Mouse (Mus musculus) adrenal gland, postnatal 36 days (tissue): ENCODE results near the gene Eif4g1. TPM values are rescaled to one million over a fixed set of nuclear protein-coding genes. Genes with fewer than 3 reads are reported as not detected.

ENCODE experiments used
- DNase-seq, 2 experiments: peaks; one replicate each; pipeline ENCODE4 v3.0.0; 2021; ENCODE audit warnings: mixed read lengths in 1 of 2
- total RNA-seq, 2 experiments: library from RNA; stranded (reverse); gene quantifications; 2 replicates each; pipeline ENCODE4 v1.2.3; 2021

Gene Eif4g1
- total RNA-seq, 2 experiments from 2014 or later = 352 to 397 TPM

DNA sequence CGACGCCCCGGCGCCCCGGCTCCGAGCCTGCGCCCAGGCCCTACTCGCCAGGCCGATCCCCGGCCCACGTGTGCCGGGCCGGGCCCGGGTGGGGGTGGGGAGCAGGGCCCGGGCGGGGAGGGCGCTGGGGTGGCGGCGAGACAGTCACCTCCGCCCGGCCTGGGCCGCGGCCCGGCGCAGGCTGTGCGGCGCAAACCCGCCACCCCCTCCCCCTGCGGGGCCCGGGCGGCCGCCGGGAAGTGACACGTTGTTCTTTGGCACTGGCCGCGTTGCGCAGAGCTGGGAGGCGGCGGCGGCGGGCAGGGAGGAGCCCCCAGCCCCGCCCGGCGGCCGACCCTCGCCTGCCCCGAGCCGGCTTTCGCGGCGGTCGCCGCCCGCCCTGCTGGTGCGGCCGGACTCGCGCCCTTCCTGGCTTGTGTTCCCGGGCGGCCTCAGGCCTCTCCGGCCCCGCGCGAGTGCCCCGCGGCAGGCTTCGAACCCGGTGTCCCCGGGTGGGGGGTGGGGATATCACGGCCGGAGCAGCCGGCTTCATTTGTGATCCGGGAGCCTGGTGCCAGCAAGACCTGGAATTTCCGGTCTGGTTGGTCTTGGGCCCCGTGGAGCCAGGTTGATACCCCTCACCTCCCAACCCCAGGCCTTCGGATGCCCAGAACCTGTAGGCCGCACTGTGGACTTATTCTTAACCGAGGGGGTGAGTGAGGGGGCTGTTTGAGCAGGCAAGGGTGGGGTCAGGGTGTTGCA, 5.0 kb downstream of the Eif4g1 start:
- peak; percentile 72 to 83 for DNase-seq

DNA sequence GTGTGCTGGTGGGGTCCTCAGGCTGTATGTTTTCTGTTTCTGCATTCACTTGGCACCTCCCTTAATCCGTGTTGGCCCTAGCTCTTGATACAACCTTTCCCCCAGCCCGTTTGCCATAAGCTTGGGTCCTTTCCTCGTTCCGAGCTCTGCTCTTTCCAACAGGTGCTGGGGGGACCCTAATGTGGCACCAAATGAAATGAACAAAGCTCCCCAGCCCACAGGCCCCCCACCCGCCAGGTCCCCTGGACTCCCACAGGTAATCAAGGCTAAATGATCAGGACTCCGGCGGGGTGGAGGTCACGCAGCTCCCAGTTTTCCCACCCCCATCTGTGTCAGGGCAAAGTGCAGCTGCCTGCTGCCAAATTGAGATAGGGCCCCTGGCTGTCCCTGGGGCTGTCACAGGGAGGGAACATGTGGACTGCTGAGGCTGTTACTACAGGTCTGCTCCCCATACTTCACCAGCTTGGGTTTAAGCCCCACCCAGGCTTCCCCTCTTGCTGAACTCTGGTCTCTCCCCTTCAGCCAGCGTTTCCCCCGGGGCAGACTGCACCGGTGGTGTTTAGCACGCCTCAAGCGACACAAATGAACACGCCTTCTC, 5.7 kb downstream of the Eif4g1 start:
- DNase-seq = peak; percentile 63

DNA sequence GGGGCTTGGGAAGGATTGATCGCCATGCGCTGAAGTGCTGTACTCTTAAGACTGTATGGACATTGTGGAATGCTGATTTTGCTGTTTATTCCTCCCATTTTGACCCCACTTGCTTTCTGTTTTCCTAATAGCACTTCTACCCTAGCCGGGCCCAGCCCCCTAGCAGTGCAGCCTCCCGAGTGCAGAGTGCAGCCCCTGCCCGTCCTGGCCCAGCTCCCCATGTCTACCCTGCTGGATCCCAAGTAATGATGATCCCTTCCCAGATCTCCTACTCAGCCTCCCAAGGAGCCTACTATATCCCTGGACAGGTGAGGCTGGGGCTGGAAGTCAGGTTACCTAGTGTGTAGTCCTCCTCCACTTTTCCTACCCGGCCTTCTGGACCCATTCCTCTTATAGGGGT, 7.1 kb downstream of the Eif4g1 start:
- no peak for DNase-seq

DNA sequence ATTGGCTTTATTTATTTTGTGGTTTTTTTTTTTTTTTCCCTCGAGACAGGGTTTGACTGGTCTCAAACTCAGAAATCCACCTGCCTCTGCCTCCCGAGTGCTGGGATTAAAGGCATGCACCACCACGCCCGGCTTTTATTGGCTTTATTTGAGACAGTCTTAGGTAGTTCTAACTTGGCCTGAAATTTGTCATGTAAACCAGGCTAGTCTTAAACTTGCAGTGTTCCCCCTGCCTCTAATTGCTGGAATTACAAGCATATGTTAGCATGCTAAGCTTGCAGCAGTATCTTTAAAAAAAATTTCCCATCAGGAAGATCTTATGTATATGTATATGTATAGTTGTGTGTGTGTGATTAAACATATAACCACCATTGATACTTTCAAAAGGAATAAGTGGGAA, 8.6 kb downstream of the Eif4g1 start:
- no peak for DNase-seq

DNA sequence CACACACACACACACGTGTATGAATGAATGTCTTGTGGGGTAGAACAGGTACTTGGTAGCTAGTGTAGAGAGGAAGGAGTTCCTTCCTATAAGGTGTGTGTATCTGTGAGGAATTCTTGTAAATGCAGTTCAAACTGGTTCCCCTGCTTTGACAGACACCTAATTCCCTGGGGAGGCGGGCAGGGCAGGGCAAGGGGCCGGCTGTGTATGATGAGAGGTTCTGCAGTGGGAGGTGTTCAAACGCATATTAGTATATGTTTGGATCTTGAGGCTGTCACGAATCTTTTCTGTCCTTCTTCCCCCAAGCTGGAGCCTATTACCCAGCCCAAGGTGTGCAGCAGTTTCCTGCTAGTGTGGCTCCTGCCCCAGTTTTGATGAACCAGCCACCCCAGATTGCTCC, 9.3 kb downstream of the Eif4g1 start:
- no peak for DNase-seq

DNA sequence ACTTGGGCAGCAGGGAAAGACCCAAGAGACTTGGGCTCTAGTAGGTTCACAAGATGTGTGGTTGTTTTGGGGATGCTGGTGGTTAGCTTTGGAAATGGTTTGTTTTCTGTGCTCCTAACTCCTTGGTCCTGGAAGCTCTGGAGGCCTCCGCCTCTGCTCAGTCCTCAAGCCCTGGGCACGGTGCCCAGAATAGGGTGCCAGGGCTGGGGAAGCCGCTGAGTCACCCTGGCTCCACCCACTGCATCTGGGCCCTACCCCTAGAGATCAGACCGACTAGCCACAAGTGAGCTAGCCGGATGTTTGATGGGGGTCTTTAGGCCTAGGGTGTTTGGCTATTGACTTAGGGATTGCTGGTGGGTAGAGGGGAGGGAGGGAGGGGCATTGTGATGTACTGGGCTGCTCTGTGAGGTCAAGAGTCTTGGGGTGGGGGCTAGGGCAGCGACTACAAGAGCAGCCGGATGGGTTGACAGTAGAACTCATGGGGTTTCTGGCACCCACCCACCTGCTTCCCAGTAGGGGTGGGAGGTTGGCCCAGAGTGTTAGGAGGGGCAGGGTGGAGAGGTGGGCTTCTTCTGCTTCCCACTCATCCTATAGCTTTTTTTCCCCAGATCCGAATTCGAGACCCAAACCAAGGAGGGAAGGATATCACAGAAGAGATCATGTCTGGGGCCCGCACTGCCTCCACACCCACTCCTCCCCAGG, 10.0 kb downstream of the Eif4g1 start:
- DNase-seq = peak; percentile 98

DNA sequence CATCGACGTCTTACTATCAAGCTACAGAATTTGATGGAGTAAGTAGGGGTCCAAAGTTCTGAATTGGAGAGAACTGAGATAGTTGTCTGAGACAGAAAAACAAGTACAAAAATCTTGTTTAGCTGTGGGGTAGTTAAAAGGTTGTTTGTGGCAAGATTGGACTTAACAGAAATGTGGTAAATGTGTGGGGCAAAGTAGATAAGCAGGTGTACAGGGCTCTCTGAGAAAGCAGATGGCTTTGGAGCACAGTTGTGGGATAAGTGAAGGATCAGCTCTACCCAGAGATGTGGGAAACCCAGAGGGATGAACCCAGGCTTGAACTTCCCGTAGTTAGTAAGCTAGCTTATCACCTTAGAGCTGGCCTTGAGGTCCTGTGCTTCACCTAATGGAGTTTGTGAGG, 22.7 kb downstream of the Eif4g1 start:
- DNase-seq = no peak

DNA sequence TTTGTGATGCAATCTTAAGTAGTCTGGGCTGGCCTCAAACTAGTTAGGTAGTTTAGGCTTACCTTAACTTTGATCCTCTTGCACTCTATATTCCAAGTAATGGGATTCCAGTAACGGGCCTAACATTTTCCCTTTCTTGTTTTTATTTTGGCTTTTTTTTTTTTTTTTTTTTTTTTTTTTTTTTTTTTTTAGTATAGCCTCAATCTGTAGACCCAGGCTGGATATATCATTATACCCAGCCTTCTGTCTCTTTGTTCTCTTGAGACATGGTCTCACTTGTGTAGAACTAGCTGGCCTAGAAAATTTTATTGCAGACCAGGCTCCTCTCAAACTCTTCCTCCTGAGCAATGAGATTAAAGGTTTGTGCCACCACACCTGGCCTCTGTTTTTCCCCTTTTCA, 23.5 kb downstream of the Eif4g1 start:
- no peak for DNase-seq

DNA sequence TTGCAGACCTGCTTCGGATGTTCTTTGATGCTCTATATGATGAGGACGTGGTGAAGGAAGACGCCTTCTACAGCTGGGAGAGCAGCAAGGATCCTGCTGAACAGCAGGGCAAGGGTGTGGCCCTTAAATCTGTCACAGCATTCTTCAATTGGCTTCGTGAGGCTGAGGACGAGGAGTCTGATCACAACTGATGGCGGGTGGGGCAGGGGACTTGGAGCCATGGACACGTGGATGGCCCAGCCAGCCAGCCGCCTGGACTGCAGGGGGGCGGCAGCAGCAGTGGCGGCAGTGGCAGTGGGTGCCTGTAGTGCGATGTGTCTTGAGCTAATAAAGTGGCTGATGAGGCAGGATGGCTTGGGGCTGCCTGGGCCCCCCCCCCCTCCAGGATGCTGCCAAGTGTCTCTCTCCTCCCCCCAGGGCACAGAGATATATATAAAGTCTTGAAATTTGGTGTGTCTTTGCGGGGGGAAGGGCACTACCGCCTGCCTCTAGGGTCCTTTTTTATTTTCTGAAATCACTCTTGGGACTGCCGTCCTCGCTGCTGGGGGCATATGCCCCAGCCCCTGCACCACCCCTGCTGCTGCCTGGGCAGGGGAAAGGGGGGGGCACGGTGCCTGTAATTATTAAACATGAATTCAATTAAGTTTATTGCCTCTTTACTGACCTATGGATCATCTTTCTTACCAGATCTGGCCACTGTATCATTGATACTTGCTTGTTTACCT, 24.3 kb downstream of the Eif4g1 start:
- no peak for DNase-seq

DNA sequence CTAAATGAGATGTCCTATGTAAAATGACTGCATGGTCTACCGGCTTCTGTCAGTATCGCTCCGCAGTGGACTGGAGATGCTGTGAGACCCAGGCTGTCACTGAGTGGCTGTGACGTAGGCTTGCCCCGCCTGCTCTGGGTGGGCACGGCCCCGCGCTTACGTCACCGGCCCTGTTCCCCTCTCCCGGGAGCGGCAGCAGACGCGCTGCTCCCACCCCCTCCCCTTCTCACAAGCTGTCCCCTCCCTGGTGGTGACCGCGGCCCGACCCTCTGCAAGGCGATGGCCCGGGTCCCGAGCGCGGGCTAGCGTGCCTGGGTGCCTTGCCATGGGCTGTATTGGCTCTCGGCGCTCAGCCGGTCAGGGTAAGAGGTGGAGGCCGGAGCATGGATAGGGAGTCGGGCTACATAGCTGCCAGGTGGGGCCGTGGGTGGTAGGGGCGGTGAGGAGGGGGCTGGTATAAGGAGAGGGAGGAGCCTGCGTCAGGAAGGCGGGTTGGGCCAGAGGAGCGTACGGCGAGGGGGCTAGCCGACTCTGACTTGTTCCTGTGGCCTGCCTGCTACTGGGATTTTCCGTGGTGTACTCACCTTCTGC, 25.1 kb downstream of the Eif4g1 start, which contains the start of gene Fam131a:
Gene Fam131a, plus strand, starts transcription at position 131 of the 591 bp plus-strand sequence.
- DNase-seq = peak; percentile 95 to 96

DNA sequence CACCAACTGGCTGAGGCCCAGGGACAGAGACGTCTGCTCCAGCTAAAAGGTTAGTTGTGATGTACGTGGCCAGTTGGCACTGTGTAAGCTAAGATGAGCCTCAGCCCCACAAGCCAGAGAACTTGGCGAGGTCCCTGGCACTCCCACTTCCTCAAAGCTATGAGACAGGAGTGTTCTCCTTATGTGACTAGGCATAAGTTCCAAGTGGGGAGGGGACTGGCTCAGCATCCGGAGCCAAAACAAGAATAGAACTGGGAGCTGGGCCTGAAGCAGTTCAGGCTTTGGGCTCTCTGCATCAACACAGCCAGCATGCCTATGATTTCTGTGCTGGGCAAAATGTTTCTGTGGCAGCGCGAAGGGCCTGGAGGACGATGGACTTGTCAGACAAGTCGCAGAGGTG, 26.7 kb downstream of the Eif4g1 start:
- DNase-seq = no peak

DNA sequence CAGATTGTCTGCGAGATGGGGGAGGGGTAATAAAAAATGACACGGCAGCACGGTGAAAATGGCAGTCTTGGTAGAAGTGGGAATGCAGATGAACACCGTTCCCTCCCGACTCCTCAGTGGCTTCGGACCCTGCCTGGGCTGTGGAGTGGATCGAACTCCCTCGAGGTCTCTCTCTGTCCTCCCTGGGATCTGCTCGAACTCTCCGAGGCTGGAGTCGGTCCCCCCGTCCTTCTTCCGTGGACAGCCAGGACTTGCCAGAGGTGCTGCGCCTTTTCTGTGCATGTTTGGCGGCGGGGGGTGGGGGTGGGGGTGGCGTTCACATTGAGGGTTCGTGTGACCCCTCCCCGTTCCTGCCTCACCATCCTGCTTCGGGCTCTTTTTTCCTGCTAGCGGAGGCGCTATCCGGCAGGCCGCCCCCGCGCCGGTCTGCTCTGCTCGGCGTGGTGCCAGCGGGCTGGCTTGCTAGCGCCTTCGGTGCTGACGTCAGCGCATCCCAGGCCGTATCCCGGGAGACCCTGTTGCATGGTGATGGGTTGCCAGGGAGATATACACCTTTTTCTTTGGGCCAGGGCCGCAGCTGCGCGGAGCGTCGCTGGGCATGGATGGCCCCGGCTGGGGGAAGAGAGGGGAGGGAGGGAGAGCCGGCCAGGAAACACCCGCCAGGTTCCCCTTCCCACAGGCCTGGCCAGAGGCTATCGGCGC, 27.7 kb downstream of the Eif4g1 start:
- DNase-seq = peak; percentile 88 to 92

DNA sequence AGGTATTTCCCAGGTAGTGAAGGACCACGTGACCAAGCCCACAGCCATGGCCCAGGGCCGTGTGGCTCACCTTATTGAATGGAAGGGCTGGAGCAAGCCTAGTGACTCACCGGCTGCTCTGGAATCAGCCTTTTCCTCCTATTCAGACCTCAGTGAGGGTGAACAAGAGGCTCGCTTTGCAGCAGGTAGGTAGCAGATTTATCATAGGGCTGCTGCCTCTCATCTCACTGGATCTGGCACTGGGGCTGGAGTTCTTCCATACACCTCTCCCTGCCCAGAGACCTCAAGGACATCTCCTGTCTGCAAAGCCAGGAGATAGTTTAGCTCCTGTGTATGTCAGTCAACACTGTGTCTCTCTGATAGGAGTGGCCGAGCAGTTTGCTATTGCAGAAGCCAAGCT, 31.2 kb downstream of the Eif4g1 start:
- no peak for DNase-seq

DNA sequence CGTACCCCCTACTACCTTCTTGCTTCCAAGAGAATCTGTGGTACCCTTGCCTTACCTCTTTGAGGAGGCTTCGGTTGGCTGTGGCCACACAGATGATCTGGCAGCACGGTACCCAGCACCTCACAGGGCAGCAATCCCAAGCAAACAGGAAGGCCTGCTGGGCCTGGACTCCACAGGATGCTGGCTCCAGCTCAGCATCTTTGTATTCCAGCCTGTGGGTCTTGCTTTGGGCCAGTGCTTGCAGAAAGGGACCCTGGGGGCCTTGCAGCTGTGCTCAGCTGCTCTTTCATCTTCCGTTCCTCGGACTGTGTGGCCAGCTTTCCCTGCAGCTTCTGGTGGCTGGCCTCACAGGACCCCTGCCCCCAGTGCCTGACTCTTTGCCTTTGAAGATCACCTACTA, 31.9 kb downstream of the Eif4g1 start:
- no peak for DNase-seq

DNA sequence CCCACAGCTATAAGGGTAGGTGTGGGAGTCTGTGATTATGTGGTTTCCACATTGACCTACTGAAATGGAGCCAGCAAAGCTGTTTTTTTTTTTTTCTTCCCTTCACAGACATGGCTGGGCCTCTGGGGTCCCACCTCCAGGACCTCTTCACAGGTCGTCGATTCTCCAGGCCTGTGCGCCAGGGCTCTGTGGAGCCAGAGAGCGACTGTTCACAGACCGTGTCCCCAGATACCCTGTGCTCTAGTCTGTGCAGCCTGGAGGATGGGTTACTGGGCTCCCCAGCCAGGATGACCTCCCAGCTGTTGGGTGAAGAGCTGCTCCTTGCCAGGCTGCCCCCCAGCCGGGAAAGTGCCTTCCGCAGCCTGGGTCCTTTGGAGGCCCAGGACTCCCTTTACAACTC, 33.2 kb downstream of the Eif4g1 start:
- no peak for DNase-seq

DNA sequence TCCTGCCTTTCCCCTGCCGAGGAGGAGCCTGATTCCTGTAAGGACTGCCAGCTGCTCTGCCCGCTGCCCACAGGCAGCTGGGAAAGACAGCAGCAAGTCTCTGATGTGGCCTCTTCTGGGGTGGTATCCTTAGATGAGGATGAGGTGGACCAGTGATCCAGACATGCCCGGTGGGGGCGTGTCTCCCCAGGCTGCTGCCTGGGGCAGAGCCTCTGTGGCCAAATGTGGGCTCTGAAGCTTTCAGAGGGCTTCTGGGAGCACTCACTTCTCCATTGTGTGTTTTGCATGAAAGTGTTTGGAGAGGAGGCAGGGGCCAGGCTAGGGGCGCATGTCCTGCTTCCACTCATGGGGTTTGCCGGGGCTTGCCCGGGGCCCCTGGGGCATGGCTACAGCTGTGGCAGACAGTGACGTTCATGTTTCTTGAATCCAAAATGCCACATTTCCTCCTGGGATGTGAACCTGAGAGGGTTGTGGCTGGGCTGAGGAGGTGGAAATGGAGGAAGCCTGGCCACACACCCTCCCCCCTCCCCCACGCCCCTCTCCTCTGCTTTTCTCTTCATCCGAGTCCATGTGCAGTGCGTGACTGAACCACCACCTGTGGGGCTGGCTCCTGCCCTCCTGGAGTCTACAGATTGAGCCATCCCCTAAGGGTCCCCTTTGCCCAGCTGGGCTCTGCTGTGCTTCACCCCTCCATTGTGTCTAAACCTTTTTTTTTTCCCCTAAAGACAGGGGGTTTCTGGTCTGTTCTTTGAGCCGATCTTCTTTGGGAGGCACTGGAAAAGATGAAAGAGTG, 33.8 kb downstream of the Eif4g1 start:
- no peak for DNase-seq

DNA sequence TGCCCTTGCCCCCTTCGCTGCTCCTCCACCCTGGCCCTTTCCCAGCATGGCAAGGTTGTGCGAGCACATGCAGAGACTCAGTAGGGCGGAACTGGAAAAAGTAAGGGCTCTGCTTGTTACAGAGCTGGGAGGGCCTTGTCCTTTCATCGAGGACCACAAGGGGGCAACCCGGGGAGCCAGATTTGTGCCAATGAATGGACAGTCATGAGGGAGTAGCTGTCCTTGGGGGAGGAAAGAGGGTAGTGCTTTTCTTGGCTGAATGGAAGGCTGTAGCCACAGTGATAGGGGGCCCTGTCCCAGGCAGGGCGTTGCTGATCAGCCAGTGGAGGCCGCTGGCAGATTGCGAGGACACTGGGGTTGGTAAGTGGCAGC, 34.4 kb downstream of the Eif4g1 start:
- DNase-seq = peak; percentile 90

DNA sequence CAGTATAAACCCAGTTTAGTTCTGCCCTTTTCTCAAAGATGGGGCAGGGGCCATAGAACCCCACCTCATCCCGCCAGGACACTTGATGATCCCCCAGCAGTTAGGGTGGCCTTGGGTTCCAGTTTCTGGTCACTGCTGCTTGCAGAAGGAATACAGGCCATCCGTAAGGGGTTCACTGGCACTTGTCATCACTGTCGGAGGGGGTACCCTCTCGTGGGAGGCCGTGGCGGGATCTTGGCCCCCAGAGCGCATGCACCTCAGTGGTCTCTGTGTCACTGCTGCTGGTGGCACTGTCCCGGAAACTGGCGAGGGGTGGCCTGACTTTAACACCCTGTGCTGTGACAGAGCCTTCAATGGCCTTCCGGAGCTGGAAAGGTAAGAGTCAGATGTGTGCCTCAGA, 35.0 kb downstream of the Eif4g1 start:
- no peak for DNase-seq

DNA sequence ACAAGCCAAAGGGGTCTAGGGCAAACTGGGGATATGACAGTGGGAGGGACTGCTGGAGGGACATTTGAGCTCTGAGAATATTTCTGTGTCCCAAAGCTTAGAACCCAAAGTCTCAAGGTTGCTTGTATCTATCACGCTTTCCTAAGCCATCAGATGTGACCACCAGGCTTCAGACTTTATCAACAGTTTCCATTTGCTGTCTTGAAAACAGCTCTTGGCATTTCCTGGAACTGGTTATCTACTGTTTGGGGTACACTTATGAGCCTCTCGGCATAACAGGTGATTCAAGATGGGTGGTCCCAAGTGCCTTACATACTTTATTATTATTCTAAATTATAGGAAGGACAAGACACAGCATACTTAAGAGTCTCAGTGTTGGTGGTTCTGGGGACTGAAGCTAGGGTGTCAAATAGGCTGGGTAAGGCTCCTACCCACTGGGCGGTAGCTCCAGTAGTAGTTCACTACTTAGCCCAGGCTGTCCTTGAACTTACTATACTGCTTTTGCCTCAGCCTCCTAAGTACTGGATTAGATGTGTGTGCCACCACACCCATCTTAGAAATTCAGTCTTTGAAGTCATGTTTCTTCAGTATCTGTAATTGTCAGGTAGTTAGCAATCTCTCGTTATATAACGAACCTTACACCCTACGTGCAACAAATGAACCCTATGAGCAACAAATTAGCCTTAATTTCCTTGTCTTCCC, 35.7 kb downstream of the Eif4g1 start:
- DNase-seq = no peak

DNA sequence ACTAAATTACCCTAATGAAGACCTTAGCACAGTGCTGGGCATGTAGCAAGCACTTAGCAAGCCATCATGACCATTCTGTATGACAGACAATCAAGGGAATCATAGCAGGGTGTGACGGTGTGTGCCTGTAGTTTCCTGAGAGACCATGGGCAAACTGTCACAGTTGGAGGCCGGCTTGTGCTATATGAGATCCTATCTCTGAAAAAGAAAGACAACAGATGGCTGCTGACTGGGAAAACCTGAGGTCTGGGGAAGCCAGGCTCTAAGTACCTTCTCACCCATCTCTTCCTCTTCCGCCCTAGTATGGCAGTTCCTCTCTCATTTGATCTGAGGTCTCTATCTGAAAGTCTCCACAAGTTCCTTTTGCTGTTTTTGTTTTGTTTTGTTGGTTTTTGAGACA, 37.7 kb downstream of the Eif4g1 start:
- no peak for DNase-seq
